Mouse (Mus musculus) forebrain, embryonic 16.5 days (tissue): ENCODE measurements around the gene Plxna4. TPM values are rescaled to one million over a fixed set of nuclear protein-coding genes. Genes with fewer than 3 reads are reported as not detected.

Source experiments
- ATAC-seq: fragments of 200-750 bp; cut with Nextera tagmentation; 2 replicates; pipeline ENCODE4 v1.8.0; 2017; ENCODE audit warnings: mild to moderate bottlenecking, moderate library complexity
- H3K27ac ChIP-seq: fragments of 300-500 bp; sonication (generic); 2 replicates; pipeline ENCODE4 v1.5.1; 2014; ENCODE audit warnings: low read length, control low read depth
- H3K27me3 ChIP-seq: fragments of 300-500 bp; sonication (generic); replicated peaks from 2 replicates; pipeline ENCODE4 v1.6.1; 2014; ENCODE audit warnings: low read length; ENCODE audit not compliant: control insufficient read depth, insufficient read depth
- H3K36me3 ChIP-seq: fragments of 300-500 bp; sonication (generic); 2 replicates; pipeline ENCODE4 v1.6.1; 2014; ENCODE audit not compliant: control insufficient read depth, insufficient read depth
- H3K4me1 ChIP-seq: fragments of 300-500 bp; sonication (generic); replicated peaks from 2 replicates; pipeline ENCODE4 v1.6.1; 2014; ENCODE audit warnings: low read length; ENCODE audit not compliant: control insufficient read depth, insufficient read depth
- H3K4me2 ChIP-seq: fragments of 300-500 bp; sonication (generic); 2 replicates; pipeline ENCODE4 v1.6.1; 2014; ENCODE audit warnings: mild to moderate bottlenecking, low read length, control low read depth
- H3K4me3 ChIP-seq: fragments of 300-500 bp; sonication (generic); replicated peaks from 2 replicates; pipeline ENCODE4 v1.5.1; 2014; ENCODE audit warnings: mild to moderate bottlenecking, low read length, control low read depth
- H3K9ac ChIP-seq: fragments of 300-500 bp; sonication (generic); replicated peaks from 2 replicates; pipeline ENCODE4 v1.6.1; 2014; ENCODE audit warnings: low read depth, low read length, control low read depth
- H3K9me3 ChIP-seq: fragments of 300-500 bp; sonication (generic); 2 replicates; pipeline ENCODE4 v1.6.1; 2016; ENCODE audit warnings: low read length; ENCODE audit not compliant: control insufficient read depth
- WGBS: fragments of 180-500 bp; shearing (Covaris S2); extraction: QIAGEN DNeasy Blood & Tissue Kit; methylation state at CpG from one replicate; pipeline ENCODE4 v1.1.7; 2014; 5-methylcytosine and 5-hydroxymethylcytosine counted together
- polyA plus RNA-seq: library from polyadenylated mRNA; unstranded; fragments of >200 nt; fragmentation: Nextera tagmentation; extraction: Ambion mirVana; gene quantifications from 2 replicates; pipeline ENCODE4 v1.2.1, GENCODE M21; 2015

The Plxna4 gene
- polyA plus RNA-seq, 1 experiment from 2014 or later: 25.8 TPM

DNA sequence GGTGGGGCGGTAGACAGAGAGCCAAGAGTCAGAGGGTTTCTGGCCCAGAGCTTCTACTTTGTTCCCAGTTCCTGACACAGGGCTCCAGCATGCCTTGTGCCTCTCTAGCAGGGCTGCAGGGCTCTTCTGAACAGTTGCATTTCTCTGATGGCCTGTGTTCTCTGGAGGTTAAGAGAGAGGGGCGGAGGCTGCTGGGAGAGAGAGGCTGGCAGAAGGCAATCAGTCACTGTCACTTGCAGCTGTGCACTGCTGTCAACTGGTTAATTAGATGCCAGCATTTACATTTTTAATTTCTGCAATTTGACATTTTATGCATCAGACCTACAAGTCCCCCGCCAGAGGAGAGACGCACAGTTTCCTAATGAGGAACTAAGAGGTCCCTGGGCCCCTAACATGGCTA lies 434.8 kb downstream of the Plxna4 start:
- no peak overlapping the region for H3K9ac ChIP-seq
- H3K9me3 ChIP-seq: no peaks in the 10 kb centered on the region
- peaks cover 12% of the 10 kb centered on the region for H3K36me3 ChIP-seq
- no peak overlapping the region for H3K27ac ChIP-seq
- H3K4me2 ChIP-seq: no peak overlapping the region
- H3K4me3 ChIP-seq: no peak overlapping the region
- 70% methylated on average over 4 of the region's 4 CpGs for WGBS
- peak; percentile 84 for ATAC-seq
- no peaks in the 10 kb centered on the region for H3K27me3 ChIP-seq
- H3K4me1 ChIP-seq: peaks cover 4% of the 10 kb centered on the region; the same call in 1 of the 2 replicates

DNA sequence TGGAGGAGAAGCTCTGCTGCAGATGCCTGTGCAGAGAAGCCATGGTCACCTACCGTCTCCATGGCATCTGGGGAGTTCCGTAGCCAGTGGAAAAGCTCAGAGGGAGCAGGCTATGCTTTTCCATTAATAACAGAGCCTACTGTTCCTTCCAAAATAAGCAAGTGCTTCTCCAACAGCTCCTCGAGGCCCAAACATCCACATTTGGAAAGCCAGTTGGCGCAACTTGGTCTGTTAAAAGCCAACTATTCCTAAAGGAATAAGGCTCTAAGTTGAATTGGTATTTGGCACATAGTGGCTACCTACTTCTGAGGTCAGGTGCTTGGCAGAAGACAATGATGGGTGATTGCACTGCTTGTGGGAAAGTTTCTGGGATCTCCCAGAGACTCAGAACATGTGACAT lies 437.2 kb downstream of the Plxna4 start:
- H3K27me3 ChIP-seq: no peaks in the 10 kb centered on the region
- peaks cover 4% of the 10 kb centered on the region; the same call in 1 of the 2 replicates for H3K4me1 ChIP-seq
- H3K9ac ChIP-seq: no peak overlapping the region
- WGBS: 86% methylated on average over 4 of the region's 4 CpGs
- H3K4me2 ChIP-seq: no peak overlapping the region
- H3K9me3 ChIP-seq: no peaks in the 10 kb centered on the region
- H3K27ac ChIP-seq: no peak overlapping the region
- ATAC-seq: no peak
- H3K4me3 ChIP-seq: no peak overlapping the region
- H3K36me3 ChIP-seq: peaks cover 5% of the 10 kb centered on the region

DNA sequence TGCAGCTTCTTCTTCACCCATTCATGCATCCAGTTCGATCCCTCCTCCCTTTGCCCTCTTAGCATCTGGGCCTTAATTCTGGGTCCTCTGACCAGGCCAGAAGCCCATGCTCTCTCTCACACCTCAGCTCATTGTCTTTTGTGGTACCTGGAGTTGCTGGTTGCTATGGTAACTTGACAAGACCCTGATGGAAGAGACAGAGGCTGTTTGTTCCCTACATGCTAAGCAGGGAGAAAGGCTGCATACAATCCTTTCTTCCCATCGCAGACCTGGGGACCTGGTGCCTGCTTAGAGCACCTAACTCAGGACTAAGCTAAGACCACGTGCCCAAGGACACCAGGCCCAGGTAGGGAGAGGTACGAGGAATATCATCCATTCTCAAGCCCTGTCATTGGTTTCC lies 443.2 kb downstream of the Plxna4 start:
- Histone ChIP-seq H3K4me1 (no peaks in the 10 kb centered on the region), H3K27me3 (no peaks in the 10 kb centered on the region), H3K9me3 (no peaks in the 10 kb centered on the region), H3K4me3 (no peak overlapping the region), H3K27ac (no peak overlapping the region), H3K4me2 (no peak overlapping the region), H3K9ac (no peak overlapping the region), H3K36me3 (peaks cover 2% of the 10 kb centered on the region; the same call in 1 of the 2 replicates)
- no peak for ATAC-seq
- 64% methylated on average over 4 of the region's 4 CpGs for WGBS

DNA sequence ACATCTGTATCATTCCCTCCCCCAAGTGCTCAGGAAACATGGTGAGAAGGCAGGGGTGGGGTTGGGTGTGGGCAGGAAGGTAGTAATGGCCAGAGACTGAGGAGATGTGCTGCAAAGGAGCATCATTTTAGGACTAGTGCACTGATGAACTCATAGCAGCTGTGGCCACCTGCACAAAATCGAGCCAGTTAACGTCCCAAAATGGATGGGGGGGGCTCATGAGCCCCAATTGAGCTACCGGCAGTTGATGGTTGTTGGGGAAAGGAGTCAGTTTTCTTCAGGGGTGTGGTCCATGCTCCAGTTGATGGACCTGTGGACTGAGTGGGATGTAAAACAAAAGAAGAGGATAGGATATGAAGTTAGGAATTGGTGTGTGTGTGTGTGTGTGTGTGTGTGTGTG lies 448.5 kb downstream of the Plxna4 start:
- no peaks in the 10 kb centered on the region for H3K27me3 ChIP-seq

DNA sequence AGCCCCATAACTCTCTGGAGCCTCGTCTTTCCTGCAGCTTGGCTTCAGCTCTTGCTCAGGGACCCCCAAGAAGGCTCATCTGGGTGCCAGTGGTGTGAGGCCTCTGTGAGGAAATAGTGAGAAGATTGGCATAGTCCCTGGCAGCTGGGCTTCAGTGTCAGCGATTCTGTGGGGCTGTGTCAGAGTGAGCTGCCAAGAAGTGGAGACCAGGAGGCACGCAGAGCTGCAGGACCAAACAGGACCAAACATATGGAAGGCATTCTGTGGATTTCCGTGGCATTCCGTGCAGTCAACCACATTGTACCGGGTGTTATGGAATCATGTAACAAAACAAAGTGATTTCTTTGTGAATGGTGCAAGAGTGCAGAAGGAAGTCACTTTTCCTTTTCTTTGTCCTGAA lies 461.1 kb downstream of the Plxna4 start:
- H3K27me3 ChIP-seq: no peaks in the 10 kb centered on the region
- H3K4me2 ChIP-seq: no peak overlapping the region
- H3K4me1 ChIP-seq: no peaks in the 10 kb centered on the region
- H3K9ac ChIP-seq: no peak overlapping the region
- ATAC-seq: no peak
- 81% methylated on average over 6 of the region's 6 CpGs for WGBS
- no peak overlapping the region for H3K27ac ChIP-seq
- H3K36me3 ChIP-seq: no peaks in the 10 kb centered on the region
- H3K9me3 ChIP-seq: no peaks in the 10 kb centered on the region
- no peak overlapping the region for H3K4me3 ChIP-seq

More for the DNA sequence above, 448.5 kb downstream of the Plxna4 start:
- no peaks in the 10 kb centered on the region for H3K9me3 ChIP-seq
- no peaks in the 10 kb centered on the region for H3K4me1 ChIP-seq
- no peak overlapping the region for H3K27ac ChIP-seq
- WGBS: 74% methylated on average over 3 of the region's 3 CpGs
- no peaks in the 10 kb centered on the region for H3K36me3 ChIP-seq
- H3K4me2 ChIP-seq: no peak overlapping the region
- H3K9ac ChIP-seq: no peak overlapping the region
- ATAC-seq: no peak
- H3K4me3 ChIP-seq: no peak overlapping the region

DNA sequence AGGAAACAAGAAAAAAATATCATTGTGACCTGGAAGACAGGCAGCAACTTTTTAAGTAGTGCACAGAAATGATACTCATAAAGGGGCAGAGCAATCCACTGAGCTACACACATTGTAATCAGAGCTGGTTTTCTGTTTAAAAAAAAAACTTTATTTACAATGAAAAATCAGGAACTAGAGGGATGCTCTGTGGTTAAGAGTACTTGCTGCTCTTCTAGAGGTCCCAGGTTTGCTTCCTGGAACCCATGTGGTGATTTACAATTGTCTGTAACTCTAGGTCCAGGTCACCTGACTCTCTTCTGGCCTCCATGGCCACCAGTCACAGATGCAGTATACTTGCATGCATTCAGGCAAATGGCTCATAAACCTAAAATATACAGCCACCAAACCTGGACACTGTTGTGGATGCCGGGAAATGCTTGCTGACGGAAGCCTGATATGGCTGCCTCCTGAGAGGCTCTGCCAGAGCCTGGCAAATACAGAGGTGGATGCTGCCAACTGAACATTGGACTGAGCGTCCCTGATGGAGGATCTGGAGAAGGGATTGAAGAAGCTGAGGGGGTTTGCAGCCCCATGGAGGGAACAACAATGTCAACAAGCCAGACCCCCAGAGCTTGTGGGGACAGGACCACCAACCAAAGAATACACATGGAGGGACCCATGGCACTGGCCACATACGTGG lies 465.3 kb downstream of the Plxna4 start:
- no peaks in the 10 kb centered on the region for H3K27me3 ChIP-seq
- no peak for ATAC-seq
- WGBS: 63% methylated on average over 4 of the region's 4 CpGs

DNA sequence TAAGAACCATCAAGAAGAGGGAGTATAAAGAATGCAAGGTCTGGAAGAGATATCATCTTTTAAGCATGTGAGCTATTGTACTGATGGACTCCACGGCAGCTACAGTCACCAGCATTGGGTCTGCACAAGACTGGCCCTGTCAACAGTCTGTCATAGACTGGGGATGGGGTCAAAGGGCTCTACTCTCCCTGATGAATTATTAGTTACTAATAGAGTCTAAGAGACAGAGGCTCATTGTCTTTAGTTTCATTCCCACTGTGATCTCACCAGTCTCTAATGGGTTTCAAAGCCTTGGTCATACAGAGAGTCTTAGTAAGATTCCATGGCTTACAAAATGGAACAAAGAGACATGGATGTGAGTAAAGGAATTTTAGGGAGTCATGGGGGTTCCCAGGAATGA lies 467.1 kb downstream of the Plxna4 start:
- Histone ChIP-seq H3K27ac (no peak overlapping the region), H3K27me3 (no peaks in the 10 kb centered on the region), H3K9ac (no peak overlapping the region), H3K4me3 (no peak overlapping the region), H3K9me3 (no peaks in the 10 kb centered on the region), H3K4me2 (no peak overlapping the region), H3K36me3 (no peaks in the 10 kb centered on the region), H3K4me1 (no peaks in the 10 kb centered on the region)
- WGBS: 42% methylated on average over 1 of the region's 1 CpGs
- no peak for ATAC-seq

More for the DNA sequence above, 465.3 kb downstream of the Plxna4 start:
- no peak overlapping the region for H3K4me3 ChIP-seq
- no peak overlapping the region for H3K9ac ChIP-seq
- no peak overlapping the region for H3K4me2 ChIP-seq
- H3K36me3 ChIP-seq: no peaks in the 10 kb centered on the region
- no peaks in the 10 kb centered on the region for H3K9me3 ChIP-seq
- H3K4me1 ChIP-seq: no peaks in the 10 kb centered on the region
- no peak overlapping the region for H3K27ac ChIP-seq

DNA sequence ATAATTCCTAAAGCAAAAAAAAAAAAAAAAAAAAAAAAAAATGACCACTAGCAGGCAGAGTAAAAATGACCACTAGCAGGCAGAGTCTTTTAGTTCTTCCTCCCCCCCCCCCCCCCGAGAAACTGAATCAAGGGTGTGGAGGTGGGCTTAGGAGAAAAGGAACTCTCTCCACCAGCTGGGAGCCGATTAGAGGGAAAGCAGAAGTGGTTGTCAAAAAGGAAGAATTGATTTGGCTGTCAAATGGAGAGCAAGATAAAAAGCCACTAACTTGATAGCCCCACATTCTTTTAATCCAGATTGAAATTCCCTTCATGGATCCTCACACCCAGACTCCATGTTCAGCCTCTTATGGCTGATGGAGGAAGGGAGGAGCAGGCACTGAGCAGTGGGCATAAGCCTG lies 478.8 kb downstream of the Plxna4 start:
- Histone ChIP-seq H3K9ac (no peak overlapping the region), H3K27ac (no peak overlapping the region)
- WGBS: 44% methylated on average over 2 of the region's 2 CpGs

DNA sequence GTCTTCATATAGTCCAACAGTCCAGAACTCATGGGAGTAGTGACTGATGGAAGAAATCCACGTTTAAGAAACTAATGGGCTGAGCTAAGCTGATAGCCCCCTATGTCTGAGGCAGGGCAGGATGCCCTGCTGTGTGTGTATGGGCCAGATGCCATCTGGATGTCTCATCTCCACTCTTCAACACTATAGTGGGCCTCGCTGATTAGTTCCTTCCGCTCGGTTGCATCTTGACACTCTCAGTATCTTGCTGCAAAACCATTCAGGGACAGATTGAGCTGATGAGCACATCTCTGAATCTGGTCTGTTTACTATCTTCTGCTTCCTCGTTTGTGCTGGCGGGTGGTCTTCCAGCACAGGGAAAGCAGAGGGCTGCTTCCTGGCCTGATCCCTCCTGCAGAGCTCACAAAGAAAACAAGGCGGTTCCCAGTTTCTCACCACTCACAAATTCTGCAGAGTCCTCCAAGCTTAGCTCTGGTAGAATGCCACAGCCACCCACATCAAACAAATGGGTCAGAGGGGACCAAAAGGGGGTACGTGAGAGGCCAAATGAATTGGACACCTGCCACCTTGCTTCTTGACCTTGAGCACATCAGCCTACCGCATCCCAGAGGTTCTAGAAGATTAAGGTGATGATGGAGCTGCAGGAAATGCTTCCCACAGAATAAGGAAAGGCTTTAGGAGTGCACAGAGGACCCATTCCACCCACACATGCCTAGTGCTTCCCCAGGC lies 482.3 kb downstream of the Plxna4 start:
- no peak overlapping the region for H3K27ac ChIP-seq
- 40% methylated on average over 9 of the region's 9 CpGs for WGBS
- no peak for ATAC-seq

More for the DNA sequence above, 478.8 kb downstream of the Plxna4 start:
- no peak for ATAC-seq
- Histone ChIP-seq H3K36me3 (no peaks in the 10 kb centered on the region), H3K9me3 (no peaks in the 10 kb centered on the region), H3K27me3 (no peaks in the 10 kb centered on the region), H3K4me3 (no peak overlapping the region), H3K4me2 (no peak overlapping the region), H3K4me1 (0 out of 2 replicates have a peak, but pooled peaks cover 3% of the 10 kb centered on the region)

More for the DNA sequence above, 482.3 kb downstream of the Plxna4 start:
- 0 out of 2 replicates have a peak, but pooled peaks cover 3% of the 10 kb centered on the region for H3K4me1 ChIP-seq
- no peak overlapping the region for H3K4me3 ChIP-seq
- H3K9ac ChIP-seq: no peak overlapping the region
- no peaks in the 10 kb centered on the region for H3K36me3 ChIP-seq
- no peaks in the 10 kb centered on the region for H3K9me3 ChIP-seq
- no peaks in the 10 kb centered on the region for H3K27me3 ChIP-seq
- no peak overlapping the region for H3K4me2 ChIP-seq
